Mouse (Mus musculus): ENCODE measurements at regions not wholly inside any gene's neighbourhood (a gene's known extent, or its start where the extent isn't known, plus 50 kb on each side); places are given as distances from the start of the nearest gene placed in this dataset.

DNA sequence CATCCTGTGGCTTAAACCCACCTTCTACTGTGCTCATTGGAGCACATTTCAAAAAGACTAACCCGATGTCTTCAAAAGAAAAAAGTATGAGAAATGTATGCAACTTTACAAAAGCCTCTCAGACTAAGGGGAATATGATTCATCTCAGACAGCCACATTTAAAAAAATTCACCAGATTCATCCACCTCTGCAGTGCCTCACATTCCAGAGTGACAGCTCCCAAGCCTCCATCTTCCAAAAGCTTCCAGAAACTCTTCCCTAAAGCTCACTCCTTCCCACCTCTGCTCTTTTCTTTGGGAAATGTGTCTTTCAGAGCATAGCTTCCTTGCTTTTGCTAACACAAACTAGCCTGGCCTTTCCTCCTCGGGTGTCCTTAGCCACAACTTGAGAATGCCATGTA is 210.1 kb upstream of the Egfl6 start:
- TF ChIP-seq GATA1 (IDR thresholded peaks at IDR 0.05; ENCODE audit: borderline replicate concordance, low read length) (no peak), FLI1 (IDR thresholded peaks at IDR 0.05; ENCODE audit: low read length) (no peak)
